Mouse (Mus musculus) thymus, postnatal 4 days (tissue): ENCODE results near the gene Snx9.

Experiments used
- DNase-seq: peaks from one replicate; pipeline ENCODE4 v3.0.0; 2021

The Snx9 gene

GRCm38 (mm10) chr17:5886943-5887800 is 46.0 kb downstream of the Snx9 start:
- DNase-seq: peak; percentile 41

- DNase-seq: peak; percentile 95
Observed at GRCm38 (mm10) chr17:5890429-5890828, 49.3 kb downstream of the Snx9 start.

GRCm38 (mm10) chr17:5891933-5892683 is 51.0 kb downstream of the Snx9 start:
- DNase-seq: no peak

- no peak for DNase-seq
Observed at GRCm38 (mm10) chr17:5893092-5893491, 52.0 kb downstream of the Snx9 start.

- DNase-seq: no peak
Observed at GRCm38 (mm10) chr17:5893574-5894148, 52.5 kb downstream of the Snx9 start.

- no peak for DNase-seq
Observed at GRCm38 (mm10) chr17:5896066-5896465, 54.9 kb downstream of the Snx9 start.

- no peak for DNase-seq
Observed at GRCm38 (mm10) chr17:5896607-5897006, 55.5 kb downstream of the Snx9 start.

GRCm38 (mm10) chr17:5897326-5898200 is 56.4 kb downstream of the Snx9 start:
- DNase-seq: no peak

- no peak for DNase-seq
Observed at GRCm38 (mm10) chr17:5899251-5899650, 58.1 kb downstream of the Snx9 start.

GRCm38 (mm10) chr17:5901381-5901780 is 60.3 kb downstream of the Snx9 start:
- no peak for DNase-seq

GRCm38 (mm10) chr17:5903630-5904301 is 62.6 kb downstream of the Snx9 start:
- DNase-seq: no peak

- no peak for DNase-seq
Observed at GRCm38 (mm10) chr17:5909681-5910080, 68.6 kb downstream of the Snx9 start.

- DNase-seq: no peak
Observed at GRCm38 (mm10) chr17:5911591-5911990, 70.5 kb downstream of the Snx9 start.

- DNase-seq: no peak
Observed at GRCm38 (mm10) chr17:5912797-5913196, 71.7 kb downstream of the Snx9 start.

- DNase-seq: no peak
Observed at GRCm38 (mm10) chr17:5914217-5914616, 73.1 kb downstream of the Snx9 start.

GRCm38 (mm10) chr17:5921954-5922353 is 80.8 kb downstream of the Snx9 start:
- DNase-seq: no peak

- peak; percentile 47 for DNase-seq
Observed at GRCm38 (mm10) chr17:5923281-5923680, 82.2 kb downstream of the Snx9 start.

- DNase-seq: no peak
Observed at GRCm38 (mm10) chr17:5924238-5924637, 83.1 kb downstream of the Snx9 start.

GRCm38 (mm10) chr17:5926710-5927109 is 85.6 kb downstream of the Snx9 start:
- no peak for DNase-seq

GRCm38 (mm10) chr17:5929031-5929430 is 87.9 kb downstream of the Snx9 start:
- no peak for DNase-seq

GRCm38 (mm10) chr17:5932161-5932560 is 91.0 kb downstream of the Snx9 start:
- DNase-seq: no peak
